Mouse (Mus musculus): ENCODE results near the gene Gm9008.
"Not testable (repeated sequence)": the region's sequence is repeated elsewhere in the genome, so short reads cannot be mapped to it uniquely, and the experiment has no call there.

Gm9008 gene

GRCm38 (mm10) chr6:76497054-76497835, at the start of gene Gm9008:
Gm9008 (minus strand) TSS chr6:76497784.
- DNase-seq (ENCODE audit: low read depth, low spot score) = not testable (repeated sequence)

DNA sequence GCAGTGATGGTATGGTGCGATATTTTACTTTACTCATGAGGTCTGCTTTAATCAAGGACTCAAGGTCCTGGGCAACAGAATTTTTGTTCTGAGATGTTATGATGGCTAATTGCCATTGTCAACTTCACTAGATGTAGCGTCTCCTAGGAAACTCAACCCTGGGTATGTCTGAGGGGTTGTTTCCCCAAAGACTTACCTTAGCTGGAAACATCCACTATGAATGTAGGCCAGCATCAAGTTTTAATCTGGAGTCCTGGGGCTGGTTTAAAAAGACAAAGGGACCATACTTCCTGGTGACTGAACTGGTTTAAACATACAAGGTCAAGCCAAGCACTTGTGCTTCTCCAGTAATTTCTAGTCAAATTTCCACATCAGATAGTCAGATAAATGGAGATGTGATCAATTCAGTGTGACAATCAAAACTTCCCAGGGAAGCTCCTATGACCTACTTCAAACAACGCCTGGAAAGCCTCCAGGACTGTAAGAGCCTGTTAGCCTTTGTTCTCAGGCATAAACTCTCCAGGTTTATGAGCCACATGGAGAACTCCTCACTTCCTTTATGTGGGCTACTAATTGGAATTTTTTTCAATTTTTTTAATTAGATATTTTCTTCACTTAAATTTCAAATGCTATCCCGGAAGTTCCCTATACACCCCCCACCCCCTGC, 24.5 kb upstream of the Gm9008 start:
- DNase-seq (ENCODE audit: low read depth, low spot score) = no peak

DNA sequence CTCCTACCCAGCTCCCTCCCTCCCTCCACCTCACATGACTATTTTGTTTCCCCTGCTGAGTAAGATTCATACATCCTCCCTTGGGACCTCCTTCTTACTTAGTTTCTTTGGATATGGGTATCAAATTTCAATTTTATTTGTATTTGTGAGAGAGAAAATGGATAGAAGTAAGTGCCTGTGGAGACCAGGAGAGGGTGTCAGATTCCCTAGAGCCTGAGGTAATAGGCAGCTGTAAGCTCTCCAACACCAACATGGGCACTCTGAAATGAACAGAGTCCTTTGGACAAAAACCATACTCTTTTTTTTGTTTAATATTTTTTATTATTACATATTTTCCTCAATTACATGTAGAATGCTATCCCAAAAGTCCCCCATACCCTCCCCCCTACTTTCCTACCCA, 12.6 kb upstream of the Gm9008 start:
- no peak for DNase-seq (ENCODE audit: low read depth, low spot score)

GRCm38 (mm10) chr6:76496335-76496734, 1.2 kb downstream of the Gm9008 start:
- not testable (repeated sequence) for DNase-seq (ENCODE audit: low read depth, low spot score)

DNA sequence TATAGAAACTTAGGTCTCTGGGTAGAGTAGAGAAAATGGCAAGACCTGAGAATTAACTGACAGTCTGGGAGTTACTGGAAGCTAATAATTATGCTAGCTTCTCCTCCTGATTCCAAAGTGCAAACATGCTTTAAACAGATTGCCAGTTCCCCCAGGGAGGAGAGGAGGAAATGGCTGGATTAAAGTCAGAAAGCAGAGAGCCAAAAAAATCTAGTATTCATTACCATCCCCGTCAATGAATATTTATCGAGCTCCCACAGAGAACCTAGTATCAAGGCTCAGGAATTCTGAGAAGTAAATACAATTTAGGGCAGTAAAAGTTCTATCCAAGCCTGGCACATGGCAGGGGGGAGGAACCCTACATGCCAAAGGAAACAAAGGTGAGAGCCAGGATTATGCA, 29.4 kb downstream of the Gm9008 start:
- no peak for DNase-seq (ENCODE audit: low read depth, low spot score)

All from ES-CJ7 (cell line).